Mouse (Mus musculus) ES-Bruce4 (cell line): ENCODE results near the gene Ppm1b.

ENCODE experiments used
- CTCF ChIP-seq: IDR thresholded peaks from one replicate; pipeline ENCODE4 v1.8.1; 2011; ENCODE audit warnings: low read depth, low read length
- EP300 ChIP-seq: IDR thresholded peaks from 2 replicates; pipeline ENCODE4 v1.6.1; 2011; ENCODE audit warnings: low read depth, low read length; ENCODE audit not compliant: insufficient read depth
- POLR2A ChIP-seq: IDR thresholded peaks from one replicate; pipeline ENCODE4 v1.8.1; 2011; ENCODE audit warnings: low read length; ENCODE audit not compliant: insufficient read depth

DNA sequence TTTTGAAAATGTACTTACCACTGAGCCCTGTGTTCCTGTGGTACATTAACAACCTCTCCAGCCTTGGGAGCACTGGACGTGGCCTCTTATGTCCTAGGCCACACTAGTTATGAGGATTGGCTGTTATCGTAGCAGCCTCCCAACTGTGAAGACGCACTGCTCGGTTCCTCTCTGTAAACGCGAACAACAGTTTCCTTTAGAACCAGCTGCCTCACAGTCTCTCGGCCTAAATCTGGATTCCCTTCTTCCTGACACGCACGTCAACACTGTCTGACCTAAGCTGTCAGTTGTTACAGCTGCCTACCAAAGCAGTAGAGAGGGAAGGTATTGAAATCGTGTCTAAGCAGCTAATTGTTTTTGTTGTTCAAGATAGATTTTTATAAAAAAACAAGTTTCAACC is 43.1 kb downstream of the Ppm1b start:
- TF ChIP-seq POLR2A (no peak), CTCF (no peak), EP300 (no peak)
